Mouse (Mus musculus) CH12.LX (cell line): ENCODE results near the gene Gm9045. TPM values are rescaled to one million over a fixed set of nuclear protein-coding genes. Genes with fewer than 3 reads are reported as not detected.
"Not testable (repeated sequence)": the region's sequence is repeated elsewhere in the genome, so short reads cannot be mapped to it uniquely, and the experiment has no call there.

Experiments
- DNase-seq: peaks from one replicate; pipeline ENCODE4 v3.0.0-alpha.2; 2013; ENCODE audit errors: extremely low read depth
- H3K27ac ChIP-seq: 2 replicates; pipeline ENCODE4 v1.5.1; 2012; ENCODE audit warnings: low read depth, mild to moderate bottlenecking, control low read depth, moderate library complexity; ENCODE audit not compliant: insufficient read depth
- H3K27me3 ChIP-seq: replicated peaks from 2 replicates; pipeline ENCODE3; 2012; ENCODE audit warnings: inconsistent platforms
- H3K36me3 ChIP-seq, 2 experiments: replicated peaks in 1 of 2; 2 replicates each; pipeline versions ENCODE3 to v1.6.1; 2012; ENCODE audit warnings: inconsistent platforms in 1 of 2, low read length in 1 of 2, mild to moderate bottlenecking in 1 of 2, mixed read lengths in 1 of 2, moderate library complexity in 1 of 2; ENCODE audit not compliant: control insufficient read depth in 1 of 2, insufficient read depth in 1 of 2
- H3K4me1 ChIP-seq, 2 experiments: 2 replicates each; pipeline ENCODE4 v1.6.1; 2012; ENCODE audit warnings: inconsistent platforms in 1 of 2, moderate library complexity in 1 of 2; ENCODE audit not compliant: insufficient read depth in 2 of 2, control insufficient read depth in 1 of 2
- H3K4me2 ChIP-seq: 2 replicates; pipeline ENCODE4 v1.6.1; 2012; ENCODE audit warnings: low read depth, mild to moderate bottlenecking, control low read depth; ENCODE audit not compliant: poor library complexity, insufficient read depth, severe bottlenecking
- H3K4me3 ChIP-seq, 3 experiments: fragments of 150-350 bp in 1 of 3; sonication (generic) in 1 of 3; replicated peaks in 1 of 3; 2 replicates each; pipeline versions ENCODE3 to v1.5.1; 2011 to 2012; ENCODE audit warnings: low read depth in 2 of 3, low read length in 2 of 3, mild to moderate bottlenecking in 2 of 3, moderate library complexity in 2 of 3, control low read depth in 1 of 3, improper control_type of control experiment in 1 of 3, inconsistent platforms in 1 of 3, mixed read lengths in 1 of 3; ENCODE audit not compliant: poor library complexity in 1 of 3
- H3K79me2 ChIP-seq: replicated peaks from 2 replicates; pipeline ENCODE4 v1.6.1; 2012; ENCODE audit warnings: mild to moderate bottlenecking, moderate library complexity; ENCODE audit not compliant: control insufficient read depth, poor library complexity, insufficient read depth, severe bottlenecking; ENCODE audit errors: extremely low read depth
- H3K9ac ChIP-seq: 2 replicates; pipeline ENCODE4 v1.6.1; 2012; ENCODE audit warnings: low read depth, mild to moderate bottlenecking, control low read depth, moderate library complexity; ENCODE audit not compliant: insufficient read depth
- H3K9me3 ChIP-seq: replicated peaks from 2 replicates; pipeline ENCODE3; 2012; ENCODE audit warnings: low read length, inconsistent platforms, mixed read lengths
- BHLHE40 ChIP-seq: IDR thresholded peaks from 2 replicates; pipeline ENCODE4 v1.6.1; 2011; ENCODE audit warnings: mild to moderate bottlenecking, low read depth, low read length, improper control_type of control experiment
- CHD2 ChIP-seq: IDR thresholded peaks from 2 replicates; pipeline ENCODE4 v1.6.1; 2011; ENCODE audit warnings: low read length, improper control_type of control experiment
- CTCF ChIP-seq, 2 experiments: IDR thresholded peaks in 1 of 2; conservative IDR thresholded peaks in 1 of 2; 2 replicates each; pipeline ENCODE4 v1.5.1; 2011 to 2012; ENCODE audit warnings: low read depth in 2 of 2, low read length in 2 of 2, improper control_type of control experiment in 1 of 2, inconsistent platforms in 1 of 2, mild to moderate bottlenecking in 1 of 2, moderate library complexity in 1 of 2
- GABPA ChIP-seq: IDR thresholded peaks from 2 replicates; pipeline ENCODE4 v1.6.1; 2012; ENCODE audit warnings: low read depth, low read length, improper control_type of control experiment, inconsistent platforms; ENCODE audit not compliant: insufficient replicate concordance
- HCFC1 ChIP-seq: IDR thresholded peaks from 2 replicates; pipeline ENCODE4 v1.6.1; 2012; ENCODE audit warnings: low read depth, mild to moderate bottlenecking, inconsistent platforms, low read length, improper control_type of control experiment
- IRF4 ChIP-seq: IDR thresholded peaks from 2 replicates; pipeline ENCODE4 v1.6.1; 2014; ENCODE audit warnings: low read depth, mild to moderate bottlenecking, inconsistent platforms, low read length, improper control_type of control experiment
- KAT2A ChIP-seq: IDR thresholded peaks from 2 replicates; pipeline ENCODE4 v1.6.1; 2012; ENCODE audit warnings: low read length, improper control_type of control experiment, inconsistent platforms; ENCODE audit not compliant: insufficient replicate concordance
- MAFK ChIP-seq: IDR thresholded peaks from 2 replicates; pipeline ENCODE4 v1.6.1; 2011; ENCODE audit warnings: low read length, improper control_type of control experiment; ENCODE audit not compliant: insufficient replicate concordance
- MAX ChIP-seq: IDR thresholded peaks from 2 replicates; pipeline ENCODE4 v1.6.1; 2011; ENCODE audit warnings: low read length, improper control_type of control experiment
- MAZ ChIP-seq: IDR thresholded peaks from 2 replicates; pipeline ENCODE4 v1.6.1; 2012; ENCODE audit warnings: low read depth, mild to moderate bottlenecking, inconsistent platforms, low read length, improper control_type of control experiment, moderate library complexity
- MYC ChIP-seq: IDR thresholded peaks from 2 replicates; pipeline ENCODE4 v1.6.1; 2011; ENCODE audit warnings: low read depth, mild to moderate bottlenecking, improper control_type of control experiment, low read length
- NELFE ChIP-seq: IDR thresholded peaks from 2 replicates; pipeline ENCODE4 v1.6.1; 2011; ENCODE audit warnings: low read depth, low read length, improper control_type of control experiment
- SIN3A ChIP-seq: IDR thresholded peaks from 2 replicates; pipeline ENCODE4 v1.6.1; 2012; ENCODE audit warnings: low read length, improper control_type of control experiment, inconsistent platforms
- TBP ChIP-seq: conservative IDR thresholded peaks from 2 replicates; pipeline ENCODE4 v1.6.1; 2011; ENCODE audit warnings: low read depth, low read length, improper control_type of control experiment
- UBTF ChIP-seq: IDR thresholded peaks from 2 replicates; pipeline ENCODE4 v1.6.1; 2012; ENCODE audit warnings: low read depth, mild to moderate bottlenecking, inconsistent platforms, low read length, improper control_type of control experiment, moderate library complexity
- ZMIZ1 ChIP-seq: IDR thresholded peaks from 2 replicates; pipeline ENCODE4 v1.6.1; 2012; ENCODE audit warnings: low read depth, mild to moderate bottlenecking, inconsistent platforms, low read length, improper control_type of control experiment
- dilution Hi-C: fragments of 300-500 bp; cut with MboI; formaldehyde crosslinking; loops from 2 replicates; pipeline ENCODE4 v1.14.3; 2020; ENCODE audit warnings: low sequenced_read_pairs; ENCODE audit not compliant: extremely low pct_unique_long_range_greater_than_20kb, extremely low pct_ligation_motif_present
- in situ Hi-C: fragments of 300-500 bp; cut with MboI; formaldehyde crosslinking; loops from 3 replicates; pipeline ENCODE4 v1.14.3; 2019; ENCODE audit warnings: low sequenced_read_pairs, low pct_ligation_motif_present, low pct_unique_long_range_greater_than_20kb, mixed read lengths
- polyA plus RNA-seq: library from polyadenylated mRNA; unstranded; fragments of >175 nt; gene quantifications from 2 replicates; pipeline ENCODE4 v1.2.1, GENCODE M21; 2012; ENCODE audit warnings: low read depth; ENCODE audit not compliant: insufficient read length
- total RNA-seq, 2 experiments: library from RNA; depleted of rRNA; stranded (reverse); fragments of 300-350 nt in 1 of 2; fragments of >200 nt in 1 of 2; gene quantifications; 2 replicates each; pipeline ENCODE4 v1.2.3; 2012 to 2014

Gene Gm9045
- total and polyA plus RNA-seq, 3 experiments = 0.08 to 0.34 TPM; not detected in 1

GRCm38 (mm10) chr10:118369518-118369917 is 31.9 kb upstream of the Gm9045 start:
- dilution Hi-C loops = no loop called here
- H3K4me3 ChIP-seq = no peak overlapping the region
- no peaks in the 10 kb centered on the region for H3K27me3 ChIP-seq
- H3K27ac ChIP-seq = no peak overlapping the region
- no peak overlapping the region for H3K4me2 ChIP-seq
- no peaks in the 10 kb centered on the region for H3K79me2 ChIP-seq
- H3K36me3 ChIP-seq = no peaks in the 10 kb centered on the region
- in situ Hi-C loops = loop anchor here (25.0 kb wide), 1 partner anchor 207 kb away; no protein-coding TSS in a partner anchor
- no peaks in the 10 kb centered on the region for H3K4me1 ChIP-seq
- DNase-seq = no peak
- TF ChIP-seq SIN3A (no peak), KAT2A (no peak), MAFK (no peak), HCFC1 (no peak), MYC (no peak), UBTF (no peak), ZMIZ1 (no peak), IRF4 (no peak), GABPA (no peak), MAX (no peak), CTCF (conservative IDR thresholded peaks at IDR 0.05 in 1 of 2, IDR thresholded peaks at IDR 0.05 in 1 of 2; ENCODE audit: low read depth in 2 of 2, low read length in 2 of 2) (no peak), TBP (no peak), BHLHE40 (no peak), CHD2 (no peak), NELFE (no peak), MAZ (no peak)
- peaks cover 4% of the 10 kb centered on the region for H3K9me3 ChIP-seq
- H3K9ac ChIP-seq = no peak overlapping the region

GRCm38 (mm10) chr10:118354005-118354404 is 16.4 kb upstream of the Gm9045 start, which contains the start of gene Gm9049:
Gene Gm9049, minus strand, starts transcription at chr10:118354105.
- H3K79me2 ChIP-seq, DNase-seq, H3K9ac ChIP-seq, H3K4me3 ChIP-seq, H3K4me2 ChIP-seq, H3K9me3 ChIP-seq, H3K4me1 ChIP-seq, H3K27ac ChIP-seq, H3K36me3 ChIP-seq, H3K27me3 ChIP-seq, dilution Hi-C loops: not testable (repeated sequence)
- in situ Hi-C loops = loop anchor here (25.0 kb wide), 1 partner anchor 192 kb away; no protein-coding TSS in a partner anchor

- H3K4me3 ChIP-seq, H3K27me3 ChIP-seq, in situ Hi-C loops, H3K9ac ChIP-seq, H3K4me2 ChIP-seq, dilution Hi-C loops, H3K36me3 ChIP-seq, H3K27ac ChIP-seq, DNase-seq, H3K79me2 ChIP-seq, H3K9me3 ChIP-seq, H3K4me1 ChIP-seq: not testable (repeated sequence)
These were observed 10.9 kb upstream of the Gm9045 start, which contains the start of gene Gm9048 for GRCm38 (mm10) chr10:118348579-118348978. Gene Gm9048, minus strand, starts transcription at chr10:118348679.

GRCm38 (mm10) chr10:118343155-118343554 is 5.5 kb upstream of the Gm9045 start, which contains the start of gene Gm9046:
Gene Gm9046, minus strand, starts transcription at chr10:118343255.
- H3K4me2 ChIP-seq, dilution Hi-C loops, H3K36me3 ChIP-seq, H3K9me3 ChIP-seq, DNase-seq, H3K27ac ChIP-seq, in situ Hi-C loops, H3K27me3 ChIP-seq, H3K79me2 ChIP-seq, H3K4me3 ChIP-seq, H3K9ac ChIP-seq, H3K4me1 ChIP-seq: not testable (repeated sequence)
